Mouse (Mus musculus) adrenal gland, postnatal 10 days (tissue): ENCODE measurements around the gene Pitpnm3. TPM values are rescaled to one million over a fixed set of nuclear protein-coding genes. Genes with fewer than 3 reads are reported as not detected.

Source experiments
- DNase-seq: peaks from one replicate; pipeline ENCODE4 v3.0.0; 2021; ENCODE audit warnings: mixed read lengths
- total RNA-seq, 2 experiments: library from RNA; stranded (reverse); gene quantifications; 2 replicates each; pipeline ENCODE4 v1.2.3; 2021

Pitpnm3 gene
- total RNA-seq, 2 experiments from 2014 or later = 1.4 to 1.5 TPM

GRCm38 (mm10) chr11:72016518-72017252 lies 118.9 kb downstream of the Pitpnm3 start:
- no peak for DNase-seq

- DNase-seq = no peak
Observed at GRCm38 (mm10) chr11:72014674-72015073, 120.9 kb downstream of the Pitpnm3 start.

GRCm38 (mm10) chr11:72011955-72012354 lies 123.6 kb downstream of the Pitpnm3 start:
- no peak for DNase-seq

- no peak for DNase-seq
Observed at GRCm38 (mm10) chr11:72010940-72011722, 124.4 kb downstream of the Pitpnm3 start.

- no peak for DNase-seq
Observed at GRCm38 (mm10) chr11:72010367-72010766, 125.2 kb downstream of the Pitpnm3 start.

- no peak for DNase-seq
Observed at GRCm38 (mm10) chr11:72005547-72005946, 130.0 kb downstream of the Pitpnm3 start.

GRCm38 (mm10) chr11:72003171-72003570 lies 132.4 kb downstream of the Pitpnm3 start:
- DNase-seq = peak; percentile 33

- peak; percentile 49 for DNase-seq
Observed at GRCm38 (mm10) chr11:72002138-72002853, 133.3 kb downstream of the Pitpnm3 start.

GRCm38 (mm10) chr11:72000194-72000593 lies 135.4 kb downstream of the Pitpnm3 start:
- no peak for DNase-seq

Other genes with a start within 250 kb of the Pitpnm3 start
- gene Aipl1, start 98.3 kb downstream of the Pitpnm3 start, total RNA-seq = under 1 TPM; 0.27 to 0.33 TPM
- gene Pimreg, start 93.7 kb downstream of the Pitpnm3 start, total RNA-seq = 10 to 100 TPM; 14.1 to 23.8 TPM
- gene Gm43951, start 71.1 kb upstream of the Pitpnm3 start, total RNA-seq = 1 to 10 TPM in 1 of 2 experiments, under 1 TPM in 1; 0.57 to 1.2 TPM
- gene 4933427D14Rik, start 71.7 kb upstream of the Pitpnm3 start, total RNA-seq = 10 to 100 TPM in 1 of 2 experiments, 1 to 10 TPM in 1; 6.1 to 10.9 TPM
- 10 to 100 TPM; 61.5 to 64.0 TPM for gene Txndc17, start 71.8 kb upstream of the Pitpnm3 start, total RNA-seq
- gene Med31, start 79.8 kb upstream of the Pitpnm3 start, total RNA-seq = 10 to 100 TPM; 12.3 to 14.4 TPM
- gene Slc13a5, start 131.4 kb upstream of the Pitpnm3 start, total RNA-seq = 1 to 10 TPM in 1 of 2 experiments, under 1 TPM in 1; 0.15 to 1.4 TPM
- gene Xaf1, start 165.9 kb upstream of the Pitpnm3 start, total RNA-seq = 10 to 100 TPM; 13.3 to 16.8 TPM
- gene Fbxo39, start 178.7 kb upstream of the Pitpnm3 start, total RNA-seq = not detected
- gene Tekt1, start 226.7 kb upstream of the Pitpnm3 start, total RNA-seq = under 1 TPM in 1 of 2 experiments, not detected in 1; 0.21 TPM